Mouse (Mus musculus) kidney, adult 2 months (tissue): Measurements from ENCODE around the gene Ckm. TPM values are rescaled to one million over a fixed set of nuclear protein-coding genes. Genes with fewer than 3 reads are reported as not detected.

Experiments
- DNase-seq: peaks from one replicate; pipeline ENCODE4 v3.0.0; 2021
- H3K27ac ChIP-seq: fragments of 200-500 bp; 2 replicates; pipeline ENCODE4 v1.5.1; 2012; ENCODE audit warnings: low read depth, low read length, control low read depth, inconsistent platforms; ENCODE audit not compliant: insufficient read depth
- H3K27me3 ChIP-seq: fragments of 200-500 bp; replicated peaks from 2 replicates; pipeline ENCODE4 v1.6.1; 2012; ENCODE audit warnings: mild to moderate bottlenecking, moderate library complexity, low read length, inconsistent platforms; ENCODE audit not compliant: control insufficient read depth, insufficient read depth
- H3K36me3 ChIP-seq: fragments of 200-500 bp; 2 replicates; pipeline ENCODE4 v1.6.1; 2012; ENCODE audit warnings: mild to moderate bottlenecking, moderate library complexity, low read length, inconsistent platforms; ENCODE audit not compliant: control insufficient read depth, insufficient read depth
- H3K4me1 ChIP-seq: fragments of 200-500 bp; 2 replicates; pipeline ENCODE4 v1.6.1; 2011; ENCODE audit warnings: low read length; ENCODE audit not compliant: control insufficient read depth, insufficient read depth
- H3K4me3 ChIP-seq: fragments of 200-500 bp; 2 replicates; pipeline ENCODE4 v1.5.1; 2011; ENCODE audit warnings: mild to moderate bottlenecking, low read depth, low read length, control low read depth; ENCODE audit not compliant: insufficient read depth
- CTCF ChIP-seq: fragments of 200-500 bp; conservative IDR thresholded peaks from 2 replicates; pipeline ENCODE4 v1.5.1; 2011; ENCODE audit warnings: low read depth, mild to moderate bottlenecking, control low read depth, low read length, moderate library complexity, mixed read lengths; ENCODE audit not compliant: insufficient read depth, insufficient read length
- POLR2A ChIP-seq: fragments of 200-500 bp; IDR thresholded peaks from one replicate; pipeline ENCODE4 v1.6.1; 2011; ENCODE audit warnings: low read depth, low read length, control low read depth
- WGBS: fragments of 180-500 bp; shearing (Covaris S2); methylation state at CpG from one replicate; pipeline ENCODE4 v1.1.7; 2018; 5-methylcytosine and 5-hydroxymethylcytosine counted together
- polyA plus RNA-seq: library from polyadenylated mRNA; depleted of rRNA; stranded (reverse); fragments of >200 nt; gene quantifications from 2 replicates; pipeline ENCODE4 v1.2.3, GENCODE M21; 2012

Ckm gene
- polyA plus RNA-seq, 1 experiment, result 420 TPM

GRCm38 (mm10) chr7:19369823-19370425 lies 34.7 kb upstream of the Ckm start:
- Histone ChIP-seq H3K4me3 (no peak overlapping the region), H3K36me3 (no peaks in the 10 kb centered on the region), H3K4me1 (no peaks in the 10 kb centered on the region), H3K27me3 (no peaks in the 10 kb centered on the region), H3K27ac (no peak overlapping the region)
- 12% methylated on average over 46 of the region's 46 CpGs for WGBS
- peak; percentile 68 for TF ChIP-seq CTCF
- no peak for TF ChIP-seq POLR2A
- DNase-seq, result peak; percentile 47

- Histone ChIP-seq H3K36me3 (no peaks in the 10 kb centered on the region), H3K4me3 (no peak overlapping the region), H3K4me1 (no peaks in the 10 kb centered on the region), H3K27ac (no peak overlapping the region), H3K27me3 (no peaks in the 10 kb centered on the region)
- DNase-seq, result no peak
- 88% methylated on average over 2 of the region's 2 CpGs for WGBS
- no peak for TF ChIP-seq CTCF
- TF ChIP-seq POLR2A, result no peak
These were observed 31.2 kb upstream of the Ckm start for GRCm38 (mm10) chr7:19373367-19373766.

- no peaks in the 10 kb centered on the region for H3K4me1 ChIP-seq
- H3K4me3 ChIP-seq, result no peak overlapping the region
- H3K27ac ChIP-seq, result no peak overlapping the region
- H3K36me3 ChIP-seq, result no peaks in the 10 kb centered on the region
- 82% methylated on average over 18 of the region's 18 CpGs for WGBS
- TF ChIP-seq CTCF, result no peak
- TF ChIP-seq POLR2A, result no peak
- DNase-seq, result no peak
- H3K27me3 ChIP-seq, result no peaks in the 10 kb centered on the region
These were observed 29.2 kb upstream of the Ckm start for GRCm38 (mm10) chr7:19375368-19375767.

GRCm38 (mm10) chr7:19376019-19376418 lies 28.6 kb upstream of the Ckm start:
- Histone ChIP-seq H3K27ac (no peak overlapping the region), H3K27me3 (no peaks in the 10 kb centered on the region), H3K4me3 (no peak overlapping the region), H3K36me3 (no peaks in the 10 kb centered on the region), H3K4me1 (no peaks in the 10 kb centered on the region)
- TF ChIP-seq CTCF (no peak), POLR2A (no peak)
- DNase-seq, result no peak
- 89% methylated on average over 4 of the region's 4 CpGs for WGBS

GRCm38 (mm10) chr7:19378049-19378448 lies 26.5 kb upstream of the Ckm start:
- Histone ChIP-seq H3K4me1 (no peaks in the 10 kb centered on the region), H3K4me3 (no peak overlapping the region), H3K27me3 (no peaks in the 10 kb centered on the region), H3K36me3 (no peaks in the 10 kb centered on the region), H3K27ac (no peak overlapping the region)
- 67% methylated on average over 8 of the region's 8 CpGs for WGBS
- DNase-seq, result no peak
- TF ChIP-seq POLR2A (no peak), CTCF (no peak)

- no peak within 1 kb of the TSS for H3K27ac ChIP-seq
- 5% methylated on average over 48 of the region's 48 CpGs for WGBS
- no peaks in the 10 kb centered on the region for H3K27me3 ChIP-seq
- TF ChIP-seq CTCF (no peak), POLR2A (no peak)
- no peaks in the 10 kb centered on the region for H3K4me1 ChIP-seq
- peak within 1 kb of the TSS; percentile 98 for H3K4me3 ChIP-seq
- H3K36me3 ChIP-seq, result no peaks in the 10 kb centered on the region
- peak; percentile 99 for DNase-seq
These were observed 23.0 kb upstream of the Ckm start, which contains the start of gene Ercc2 for GRCm38 (mm10) chr7:19381377-19382165. Gene Ercc2 (plus strand): TSS chr7:19382010.

- DNase-seq, result no peak
- Histone ChIP-seq H3K4me3 (peak overlapping the region; percentile 98), H3K27me3 (no peaks in the 10 kb centered on the region), H3K36me3 (no peaks in the 10 kb centered on the region), H3K4me1 (no peaks in the 10 kb centered on the region), H3K27ac (no peak overlapping the region)
- TF ChIP-seq CTCF (0 out of 2 replicates have a peak, but pooled peaks have one; percentile 16), POLR2A (no peak)
- under 1% methylated on average over 37 of the region's 37 CpGs for WGBS
These were observed 22.4 kb upstream of the Ckm start for GRCm38 (mm10) chr7:19382166-19382541.
